14 mouse cellular contexts compared by ENCODE assay signal in the genomic region with DNA sequence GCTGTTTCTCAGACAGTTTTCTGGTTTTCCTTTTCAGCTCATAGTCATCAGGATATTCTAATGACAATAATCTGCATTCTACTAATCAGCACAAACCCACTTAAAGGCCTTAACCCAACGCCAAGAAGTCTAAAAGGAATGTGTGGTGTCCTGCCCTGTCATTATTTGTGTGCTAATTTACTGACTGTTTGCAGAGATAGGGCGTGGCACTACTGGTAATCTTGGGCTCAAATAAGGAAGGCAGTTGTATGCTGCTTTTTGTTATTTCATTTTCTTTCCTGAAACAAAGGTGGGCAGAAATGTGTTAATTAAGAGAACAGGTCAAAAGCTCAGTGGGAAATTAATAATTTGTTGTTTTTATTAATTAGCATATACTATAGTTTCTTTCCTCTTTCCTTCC.
"Had no signal": no experiment of that assay in that cellular context is flagged by ENCODE, and none has a peak within 500 bp of the region (broad histone marks: within the 10 kb centered on the region; RNA-seq: fewer than 3 reads in every experiment).

No protein-coding gene starts in this region.

- H3K9ac ChIP-seq: limb, embryonic 15.5 days; liver, embryonic 14.5 days; midbrain, embryonic 15.5 days; neural tube, embryonic 12.5 days had no signal

- H3K4me3 ChIP-seq: limb, embryonic 15.5 days; midbrain, embryonic 15.5 days; neural tube, embryonic 12.5 days had no signal

- H3K36me3 ChIP-seq: midbrain, embryonic 15.5 days; neural tube, embryonic 12.5 days had no signal

- H3K9me3 ChIP-seq: limb, embryonic 15.5 days; midbrain, embryonic 15.5 days; neural tube, embryonic 12.5 days had no signal

- ATAC-seq: midbrain, embryonic 15.5 days had no signal

- H3K4me2 ChIP-seq: limb, embryonic 15.5 days; midbrain, embryonic 11.5 days; midbrain, embryonic 15.5 days; neural tube, embryonic 12.5 days had no signal

- H3K27me3 ChIP-seq: limb, embryonic 15.5 days; midbrain, embryonic 15.5 days; neural tube, embryonic 12.5 days had no signal

- H3K27ac ChIP-seq: kidney, postnatal 0 days; limb, embryonic 15.5 days; liver, embryonic 14.5 days; midbrain, embryonic 15.5 days; neural tube, embryonic 12.5 days had no signal

- H3K4me1 ChIP-seq: midbrain, embryonic 15.5 days; neural tube, embryonic 12.5 days had no signal

- DNase-seq: kidney, adult 9 months; kidney, postnatal 36 days; layer of hippocampus, adult 9-11 months; layer of hippocampus, postnatal 36 days; lung, adult 18-20 months; retina, postnatal 1 day; thymus, adult 18-20 months; thymus, postnatal 14 days had no signal
